Mouse (Mus musculus): Measurements from ENCODE around the gene Gsta4. TPM values are rescaled to one million over a fixed set of nuclear protein-coding genes. Genes with fewer than 3 reads are reported as not detected.

Gene Gsta4
- total and polyA plus RNA-seq, 3 experiments, result 1.4 to 6.8 (median 4.5) TPM

DNA sequence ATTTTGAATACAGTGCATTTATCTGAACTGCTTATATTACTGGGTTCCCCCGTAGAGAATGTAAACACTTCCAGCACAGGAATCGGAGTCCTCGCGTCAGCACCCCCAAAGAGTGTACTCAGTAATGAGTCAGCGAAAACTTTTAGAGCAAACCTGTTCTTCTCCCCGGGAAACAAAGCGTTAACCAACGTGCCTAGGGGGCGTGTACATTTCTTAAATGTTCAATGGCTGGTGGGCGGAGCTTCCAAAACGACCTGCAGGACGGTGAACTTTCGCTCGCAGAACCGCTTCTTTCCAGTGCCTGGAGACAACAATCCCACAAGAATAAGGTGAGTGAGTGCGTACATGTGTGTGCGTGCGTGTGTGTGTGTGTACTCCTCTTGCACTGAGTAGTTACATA lies 9.2 kb downstream of the Gsta4 start:
- DNase-seq (ENCODE audit: low spot score) (peak; percentile 30), ATAC-seq (ENCODE audit: extremely low read depth, insufficient number of reproducible peaks, low FRiP score, poor library complexity, severe bottlenecking) (peak; percentile 29; the same call in 1 of the 2 replicates)
- peaks cover 6% of the 10 kb centered on the region; the same call in 1 of the 2 replicates for H3K27me3 ChIP-seq (ENCODE audit: insufficient read depth, low read length)
- peaks cover 27% of the 10 kb centered on the region for H3K4me1 ChIP-seq (ENCODE audit: insufficient read depth, low read depth, low read length)
- TF ChIP-seq TAL1 (conservative IDR thresholded peaks at IDR 0.05; ENCODE audit: low read depth, low read length), result no peak
- no peak for TF ChIP-seq POLR2AphosphoS5 (IDR thresholded peaks at IDR 0.05; ENCODE audit: insufficient replicate concordance, low read depth, low read length)
- TF ChIP-seq GATA2 (IDR thresholded peaks at IDR 0.05; ENCODE audit: borderline replicate concordance, low read depth, low read length), result no peak
- no peak for TF ChIP-seq GATA1 (IDR thresholded peaks at IDR 0.05; ENCODE audit: borderline replicate concordance, low read length)
- no peak for TF ChIP-seq CTCF (IDR thresholded peaks at IDR 0.05; ENCODE audit: low read depth, low read length)
- no peaks in the 10 kb centered on the region for H3K36me3 ChIP-seq (replicated peaks)
- H3K4me3 ChIP-seq (ENCODE audit: low read depth, low read length), result peak overlapping the region; percentile 64
- no peaks in the 10 kb centered on the region for H3K9me3 ChIP-seq (replicated peaks)

DNA sequence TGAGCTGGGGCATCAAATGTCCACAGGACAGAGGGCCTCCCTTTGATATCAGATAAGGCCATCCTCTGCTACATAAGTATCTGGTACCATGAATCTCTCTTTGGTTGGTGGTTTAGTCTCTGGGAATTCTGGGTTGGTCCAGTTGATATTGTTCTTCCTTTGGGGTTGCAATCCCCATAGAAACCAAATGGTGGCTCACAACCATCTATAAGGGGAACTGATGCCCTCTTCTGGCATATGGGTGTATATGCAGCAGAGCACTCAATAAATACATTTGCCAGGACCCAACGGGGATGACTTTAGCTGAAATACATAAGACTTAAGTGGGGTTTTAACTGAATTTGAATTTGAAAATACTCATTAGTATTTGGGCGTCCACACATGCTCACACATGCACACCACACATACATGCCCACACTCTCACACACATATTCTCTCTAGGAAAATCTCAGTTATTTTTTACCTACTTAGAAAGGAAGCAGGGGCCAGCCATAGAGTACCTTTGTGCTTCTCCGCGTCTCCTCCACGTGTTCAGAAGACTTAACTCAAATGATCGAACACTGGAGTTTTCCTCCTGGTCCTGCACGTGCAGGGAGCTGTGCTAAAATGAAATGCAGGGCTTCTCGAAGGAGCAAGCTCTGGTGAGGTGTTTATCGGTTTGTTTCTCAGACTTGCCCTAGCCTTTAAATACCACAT lies 11.5 kb downstream of the Gsta4 start:
- Histone ChIP-seq H3K4me1 (ENCODE audit: insufficient read depth, low read depth, low read length) (peaks cover 21% of the 10 kb centered on the region), H3K27me3 (ENCODE audit: insufficient read depth, low read length) (peaks cover 6% of the 10 kb centered on the region; the same call in 1 of the 2 replicates), H3K4me3 (ENCODE audit: low read depth, low read length) (no peak overlapping the region), H3K9me3 (replicated peaks) (no peaks in the 10 kb centered on the region), H3K36me3 (replicated peaks) (no peaks in the 10 kb centered on the region)
- DNase-seq (ENCODE audit: low spot score) (no peak), ATAC-seq (ENCODE audit: extremely low read depth, insufficient number of reproducible peaks, low FRiP score, poor library complexity, severe bottlenecking) (peak; percentile 38)
- peak; percentile 62 for TF ChIP-seq CTCF (IDR thresholded peaks at IDR 0.05; ENCODE audit: low read depth, low read length)
- TF ChIP-seq GATA1 (IDR thresholded peaks at IDR 0.05; ENCODE audit: borderline replicate concordance, low read length), result no peak

DNA sequence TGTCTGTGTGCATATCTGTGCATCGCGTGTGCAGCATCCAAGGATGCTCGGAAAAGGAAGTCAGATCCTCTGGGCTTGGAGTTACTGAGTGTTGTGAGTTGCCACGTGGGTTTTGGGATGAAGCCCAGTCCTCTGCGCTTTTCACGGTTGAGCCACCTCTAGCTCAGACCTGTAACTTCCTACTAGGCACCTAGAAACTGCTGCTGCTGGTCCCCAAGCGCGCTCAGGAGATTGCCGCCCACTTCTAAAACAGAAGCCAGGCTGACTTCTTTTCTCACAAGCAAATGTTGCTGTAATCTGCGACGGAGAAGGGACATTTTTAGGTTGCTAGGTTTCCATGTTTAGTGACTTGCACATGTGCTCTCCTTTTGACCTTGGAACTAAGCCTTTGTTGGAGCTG lies 12.5 kb downstream of the Gsta4 start:
- no peaks in the 10 kb centered on the region for H3K36me3 ChIP-seq (replicated peaks)
- DNase-seq (ENCODE audit: low spot score) (no peak), ATAC-seq (ENCODE audit: extremely low read depth, insufficient number of reproducible peaks, low FRiP score, poor library complexity, severe bottlenecking) (no peak)
- H3K4me3 ChIP-seq (ENCODE audit: low read depth, low read length), result no peak overlapping the region
- no peaks in the 10 kb centered on the region for H3K9me3 ChIP-seq (replicated peaks)
- peaks cover 6% of the 10 kb centered on the region; the same call in 1 of the 2 replicates for H3K27me3 ChIP-seq (ENCODE audit: insufficient read depth, low read length)
- no peak for TF ChIP-seq TAL1 (conservative IDR thresholded peaks at IDR 0.05; ENCODE audit: low read depth, low read length)
- TF ChIP-seq CTCF (IDR thresholded peaks at IDR 0.05; ENCODE audit: low read depth, low read length), result no peak
- no peak for TF ChIP-seq POLR2AphosphoS5 (IDR thresholded peaks at IDR 0.05; ENCODE audit: insufficient replicate concordance, low read depth, low read length)
- TF ChIP-seq GATA2 (IDR thresholded peaks at IDR 0.05; ENCODE audit: borderline replicate concordance, low read depth, low read length), result no peak
- no peak for TF ChIP-seq GATA1 (IDR thresholded peaks at IDR 0.05; ENCODE audit: borderline replicate concordance, low read length)
- peaks cover 14% of the 10 kb centered on the region for H3K4me1 ChIP-seq (ENCODE audit: insufficient read depth, low read depth, low read length)

DNA sequence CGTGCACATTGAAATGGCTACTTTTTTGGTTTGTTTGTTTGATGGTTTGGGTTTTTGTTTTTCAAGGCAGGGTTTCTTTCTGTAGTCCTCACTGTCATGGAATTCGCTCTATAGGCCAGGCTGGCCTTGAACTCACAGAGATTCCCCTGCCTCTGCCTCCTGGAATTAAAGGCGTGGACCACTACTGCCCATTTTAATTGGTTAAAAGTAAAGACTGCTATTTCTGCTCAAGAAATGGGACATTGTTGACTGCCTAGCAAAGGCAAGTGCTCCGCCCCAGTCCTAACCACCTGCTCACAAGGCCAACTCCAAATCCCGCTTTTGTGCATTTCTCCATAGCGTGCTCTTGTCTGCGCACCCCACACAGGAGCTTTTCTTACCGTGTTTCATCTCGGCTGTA lies 15.2 kb downstream of the Gsta4 start:
- H3K4me1 ChIP-seq (ENCODE audit: insufficient read depth, low read depth, low read length), result no peaks in the 10 kb centered on the region
- H3K9me3 ChIP-seq (replicated peaks), result no peaks in the 10 kb centered on the region
- ATAC-seq (ENCODE audit: extremely low read depth, insufficient number of reproducible peaks, low FRiP score, poor library complexity, severe bottlenecking), result no peak
- TF ChIP-seq POLR2AphosphoS5 (IDR thresholded peaks at IDR 0.05; ENCODE audit: insufficient replicate concordance, low read depth, low read length) (no peak), GATA1 (IDR thresholded peaks at IDR 0.05; ENCODE audit: borderline replicate concordance, low read length) (no peak), TAL1 (conservative IDR thresholded peaks at IDR 0.05; ENCODE audit: low read depth, low read length) (no peak), GATA2 (IDR thresholded peaks at IDR 0.05; ENCODE audit: borderline replicate concordance, low read depth, low read length) (no peak), CTCF (IDR thresholded peaks at IDR 0.05; ENCODE audit: low read depth, low read length) (no peak)
- no peaks in the 10 kb centered on the region for H3K36me3 ChIP-seq (replicated peaks)
- H3K4me3 ChIP-seq (ENCODE audit: low read depth, low read length), result no peak overlapping the region
- DNase-seq (ENCODE audit: low spot score), result no peak
- H3K27me3 ChIP-seq (ENCODE audit: insufficient read depth, low read length), result peaks cover 11% of the 10 kb centered on the region; the same call in 1 of the 2 replicates

DNA sequence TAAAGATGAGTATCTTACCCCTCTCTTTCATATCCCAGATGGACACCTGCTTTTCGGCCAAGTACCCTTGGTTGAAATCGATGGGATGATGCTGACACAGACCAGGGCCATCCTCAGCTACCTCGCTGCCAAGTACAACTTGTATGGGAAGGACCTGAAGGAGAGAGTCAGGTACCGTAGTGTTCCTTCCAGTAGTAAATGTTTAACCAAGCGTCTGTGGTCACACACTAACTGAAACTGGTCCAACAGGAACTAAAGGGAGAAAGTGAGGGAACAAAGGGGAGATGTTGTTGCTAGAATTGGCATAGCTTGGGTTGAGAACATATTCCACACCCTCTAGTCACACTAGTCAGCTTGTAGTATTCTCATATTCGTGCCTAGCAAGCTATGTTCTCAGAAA lies 21.6 kb downstream of the Gsta4 start:
- ATAC-seq (ENCODE audit: extremely low read depth, insufficient number of reproducible peaks, low FRiP score, poor library complexity, severe bottlenecking), result no peak
- peaks cover 5% of the 10 kb centered on the region; the same call in 1 of the 2 replicates for H3K27me3 ChIP-seq (ENCODE audit: insufficient read depth, low read length)
- H3K4me3 ChIP-seq (ENCODE audit: low read depth, low read length), result no peak overlapping the region
- no peak for TF ChIP-seq POLR2AphosphoS5 (IDR thresholded peaks at IDR 0.05; ENCODE audit: insufficient replicate concordance, low read depth, low read length)
- TF ChIP-seq GATA1 (IDR thresholded peaks at IDR 0.05; ENCODE audit: borderline replicate concordance, low read length), result no peak
- TF ChIP-seq CTCF (IDR thresholded peaks at IDR 0.05; ENCODE audit: low read depth, low read length), result no peak
- no peak for TF ChIP-seq TAL1 (conservative IDR thresholded peaks at IDR 0.05; ENCODE audit: low read depth, low read length)
- TF ChIP-seq GATA2 (IDR thresholded peaks at IDR 0.05; ENCODE audit: borderline replicate concordance, low read depth, low read length), result no peak
- no peak for DNase-seq (ENCODE audit: low spot score)
- H3K36me3 ChIP-seq (replicated peaks), result no peaks in the 10 kb centered on the region
- H3K4me1 ChIP-seq (ENCODE audit: insufficient read depth, low read depth, low read length), result no peaks in the 10 kb centered on the region
- H3K9me3 ChIP-seq (replicated peaks), result no peaks in the 10 kb centered on the region

DNA sequence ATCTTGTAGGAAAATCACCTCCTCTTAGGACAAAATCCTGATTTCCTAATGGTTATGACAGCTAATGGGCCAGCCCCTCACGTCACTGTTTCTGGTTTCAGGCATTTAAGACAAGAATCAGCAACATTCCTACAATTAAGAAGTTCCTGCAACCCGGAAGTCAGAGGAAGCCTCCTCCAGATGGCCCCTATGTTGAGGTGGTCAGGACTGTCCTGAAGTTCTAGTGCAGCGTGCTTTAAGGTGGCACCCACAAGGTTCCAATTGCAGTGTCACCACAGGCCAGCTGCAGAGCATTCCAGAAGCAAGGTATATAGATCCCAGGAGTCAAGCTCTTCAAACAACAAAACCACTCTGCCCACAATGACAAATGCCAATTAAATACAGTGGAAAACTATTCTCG lies 26.4 kb downstream of the Gsta4 start:
- H3K4me1 ChIP-seq (ENCODE audit: insufficient read depth, low read depth, low read length), result 0 out of 2 replicates have a peak, but pooled peaks cover 3% of the 10 kb centered on the region
- H3K36me3 ChIP-seq (replicated peaks), result no peaks in the 10 kb centered on the region
- no peak overlapping the region for H3K4me3 ChIP-seq (ENCODE audit: low read depth, low read length)
- ATAC-seq (ENCODE audit: extremely low read depth, insufficient number of reproducible peaks, low FRiP score, poor library complexity, severe bottlenecking) (no peak), DNase-seq (ENCODE audit: low spot score) (no peak)
- H3K27me3 ChIP-seq (ENCODE audit: insufficient read depth, low read length), result peaks cover 3% of the 10 kb centered on the region; the same call in 1 of the 2 replicates
- H3K9me3 ChIP-seq (replicated peaks), result no peaks in the 10 kb centered on the region
- no peak for TF ChIP-seq CTCF (IDR thresholded peaks at IDR 0.05; ENCODE audit: low read depth, low read length)
- no peak for TF ChIP-seq GATA2 (IDR thresholded peaks at IDR 0.05; ENCODE audit: borderline replicate concordance, low read depth, low read length)
- TF ChIP-seq GATA1 (IDR thresholded peaks at IDR 0.05; ENCODE audit: borderline replicate concordance, low read length), result no peak
- no peak for TF ChIP-seq TAL1 (conservative IDR thresholded peaks at IDR 0.05; ENCODE audit: low read depth, low read length)
- TF ChIP-seq POLR2AphosphoS5 (IDR thresholded peaks at IDR 0.05; ENCODE audit: insufficient replicate concordance, low read depth, low read length), result no peak

All from G1E (cell line).